Mouse (Mus musculus) embryonic fibroblast, embryonic 13.5 days (primary cell): Measurements from ENCODE around the gene Hoxa4. TPM values are rescaled to one million over a fixed set of nuclear protein-coding genes. Genes with fewer than 3 reads are reported as not detected.

ENCODE experiments used
- H3K27ac ChIP-seq: 2 replicates; pipeline ENCODE4 v1.5.1; 2012; ENCODE audit warnings: low read length, control low read depth, inconsistent platforms; ENCODE audit not compliant: insufficient read depth
- H3K4me1 ChIP-seq: 2 replicates; pipeline ENCODE4 v1.6.1; 2011; ENCODE audit warnings: low read length; ENCODE audit not compliant: control insufficient read depth, insufficient read depth
- H3K4me3 ChIP-seq: 2 replicates; pipeline ENCODE4 v1.5.1; 2011; ENCODE audit warnings: mild to moderate bottlenecking, control low read depth, low read length; ENCODE audit not compliant: insufficient read depth
- CTCF ChIP-seq: IDR thresholded peaks from 2 replicates; pipeline ENCODE4 v1.5.1; 2011; ENCODE audit warnings: mild to moderate bottlenecking, control low read depth, low read length, moderate library complexity, borderline replicate concordance; ENCODE audit not compliant: insufficient read depth
- POLR2A ChIP-seq: IDR thresholded peaks from 2 replicates; pipeline ENCODE4 v1.6.1; 2011; ENCODE audit warnings: low read depth, mild to moderate bottlenecking, control low read depth, low read length, moderate library complexity
- polyA plus RNA-seq: library from polyadenylated mRNA; stranded (reverse); fragments of >200 nt; gene quantifications from 2 replicates; pipeline ENCODE4 v1.2.4, GENCODE M21; 2011; ENCODE audit warnings: low read depth; ENCODE audit not compliant: missing spikeins, insufficient read length

Hoxa4 gene
- polyA plus RNA-seq, 1 experiment: 3.0 TPM

- H3K4me1 ChIP-seq: 0 out of 2 replicates have a peak, but pooled peaks cover 2% of the 10 kb centered on the region
- no peak overlapping the region for H3K4me3 ChIP-seq
- TF ChIP-seq CTCF: no peak
- no peak for TF ChIP-seq POLR2A
- no peak overlapping the region for H3K27ac ChIP-seq
Measured at GRCm38 (mm10) chr6:52162093-52162380, 29.5 kb downstream of the Hoxa4 start.

- peak overlapping the region; percentile 23 for H3K4me3 ChIP-seq
- peak overlapping the region; percentile 76 for H3K27ac ChIP-seq
- H3K4me1 ChIP-seq: 0 out of 2 replicates have a peak, but pooled peaks cover 2% of the 10 kb centered on the region
- TF ChIP-seq CTCF: no peak
- no peak for TF ChIP-seq POLR2A
Measured at GRCm38 (mm10) chr6:52161336-52162092, 30.0 kb downstream of the Hoxa4 start.

- Histone ChIP-seq H3K27ac (peak overlapping the region; percentile 76), H3K4me1 (0 out of 2 replicates have a peak, but pooled peaks cover 2% of the 10 kb centered on the region), H3K4me3 (peak overlapping the region; percentile 23)
- TF ChIP-seq POLR2A: 0 out of 2 replicates have a peak, but pooled peaks have one; percentile 31
- no peak for TF ChIP-seq CTCF
Measured at GRCm38 (mm10) chr6:52160511-52161335, 30.8 kb downstream of the Hoxa4 start.

- H3K4me3 ChIP-seq: peak overlapping the region; percentile 55
- H3K27ac ChIP-seq: peak overlapping the region; percentile 90
- 0 out of 2 replicates have a peak, but pooled peaks cover 2% of the 10 kb centered on the region for H3K4me1 ChIP-seq
- TF ChIP-seq CTCF (no peak), POLR2A (no peak)
Measured at GRCm38 (mm10) chr6:52159979-52160378, 31.6 kb downstream of the Hoxa4 start.

- Histone ChIP-seq H3K4me3 (peak overlapping the region; percentile 55), H3K27ac (peak overlapping the region; percentile 90), H3K4me1 (0 out of 2 replicates have a peak, but pooled peaks cover 2% of the 10 kb centered on the region)
- TF ChIP-seq CTCF (no peak), POLR2A (no peak; the same call in none of the 2 replicates)
Measured at GRCm38 (mm10) chr6:52159164-52159761, 32.3 kb downstream of the Hoxa4 start.

- peak within 1 kb of the TSS; percentile 55 for H3K4me3 ChIP-seq
- H3K27ac ChIP-seq: peak within 1 kb of the TSS; percentile 90
- 0 out of 2 replicates have a peak, but pooled peaks cover 2% of the 10 kb centered on the region for H3K4me1 ChIP-seq
- TF ChIP-seq CTCF: no peak
- TF ChIP-seq POLR2A: peak; percentile 70
Measured at GRCm38 (mm10) chr6:52158276-52159051, 33.1 kb downstream of the Hoxa4 start, which contains the start of gene Hoxa1. Hoxa1 (minus strand) TSS chr6:52158317.

- TF ChIP-seq CTCF (no peak), POLR2A (no peak)
- no peaks in the 10 kb centered on the region for H3K4me1 ChIP-seq
- no peak overlapping the region for H3K27ac ChIP-seq
- peak overlapping the region; percentile 54 for H3K4me3 ChIP-seq
Measured at GRCm38 (mm10) chr6:52157466-52158275, 33.9 kb downstream of the Hoxa4 start.

- Histone ChIP-seq H3K4me1 (no peaks in the 10 kb centered on the region), H3K4me3 (no peak overlapping the region), H3K27ac (no peak overlapping the region)
- TF ChIP-seq POLR2A: no peak
- TF ChIP-seq CTCF: no peak
Measured at GRCm38 (mm10) chr6:52156551-52157200, 34.9 kb downstream of the Hoxa4 start.
